Mouse (Mus musculus): ENCODE results near the gene Htr2a.

- TF ChIP-seq CTCF (IDR thresholded peaks at IDR 0.05; ENCODE audit: low read depth) (peak; percentile 70), EP300 (IDR thresholded peaks at IDR 0.05; ENCODE audit: low read depth) (no peak)
Measured at GRCm38 (mm10) chr14:74618858-74619257, 21.8 kb upstream of the Htr2a start.
